Mouse (Mus musculus) midbrain, postnatal 0 days (tissue): ENCODE measurements at regions not wholly inside any gene's neighbourhood (a gene's known extent, or its start where the extent isn't known, plus 50 kb on each side); places are given as distances from the start of the nearest gene placed in this dataset.
A peak's percentile ranks its signal among the peaks of the same experiment; 100 is the strongest.

ENCODE experiments used
- ATAC-seq: fragments of 200-750 bp; cut with Nextera tagmentation; 2 replicates; pipeline ENCODE4 v1.8.0; 2017; ENCODE audit warnings: moderate number of reproducible peaks, mild to moderate bottlenecking, moderate TSS enrichment, moderate library complexity; ENCODE audit not compliant: low FRiP score
- DNase-seq: peaks from one replicate; pipeline ENCODE4 v3.0.0-alpha.2; 2015; ENCODE audit warnings: low spot score
- H3K27ac ChIP-seq: fragments of 300-500 bp; sonication (generic); 2 replicates; pipeline ENCODE4 v1.5.1; 2014; ENCODE audit warnings: low read depth, mild to moderate bottlenecking, low read length, mixed read lengths
- H3K27me3 ChIP-seq: fragments of 300-500 bp; sonication (generic); 2 replicates; pipeline ENCODE4 v1.6.1; 2014; ENCODE audit warnings: low read length, control low read depth, mixed read lengths; ENCODE audit not compliant: insufficient read depth
- H3K36me3 ChIP-seq: fragments of 300-500 bp; sonication (generic); 2 replicates; pipeline ENCODE4 v1.6.1; 2014; ENCODE audit warnings: low read length, control low read depth, mixed read lengths; ENCODE audit not compliant: insufficient read depth
- H3K4me1 ChIP-seq: fragments of 300-500 bp; sonication (generic); 2 replicates; pipeline ENCODE4 v1.6.1; 2014; ENCODE audit warnings: mild to moderate bottlenecking, control low read depth, antibody characterized with exemption, low read length, mixed read lengths; ENCODE audit not compliant: insufficient read depth
- H3K4me2 ChIP-seq: fragments of 300-500 bp; sonication (generic); 2 replicates; pipeline ENCODE4 v1.6.1; 2014; ENCODE audit warnings: low read depth, mild to moderate bottlenecking, low read length, mixed read lengths; ENCODE audit not compliant: poor library complexity, severe bottlenecking
- H3K4me3 ChIP-seq: fragments of 300-500 bp; sonication (generic); 2 replicates; pipeline ENCODE4 v1.5.1; 2014; ENCODE audit warnings: low read depth, mild to moderate bottlenecking, low read length, moderate library complexity
- H3K9ac ChIP-seq: fragments of 300-500 bp; sonication (generic); replicated peaks from 2 replicates; pipeline ENCODE4 v1.6.1; 2014; ENCODE audit warnings: mild to moderate bottlenecking, low read length, moderate library complexity, mixed read lengths; ENCODE audit not compliant: poor library complexity, severe bottlenecking
- H3K9me3 ChIP-seq: fragments of 300-500 bp; sonication (generic); 2 replicates; pipeline ENCODE4 v1.6.1; 2016; ENCODE audit warnings: low read length, control low read depth
- CTCF ChIP-seq: IDR thresholded peaks from 2 replicates; pipeline ENCODE4 v1.5.1; 2016; ENCODE audit warnings: antibody characterized with exemption, mild to moderate bottlenecking
- WGBS: fragments of 180-500 bp; shearing (Covaris S2); extraction: QIAGEN DNeasy Blood & Tissue Kit; methylation state at CpG from one replicate; pipeline ENCODE4 v1.1.7; 2014; 5-methylcytosine and 5-hydroxymethylcytosine counted together

GRCm38 (mm10) chr2:144185175-144185574 lies 85.3 kb upstream of the Mgme1 start:
- H3K27ac ChIP-seq = no peak overlapping the region
- H3K36me3 ChIP-seq = no peaks in the 10 kb centered on the region
- ATAC-seq (no peak), DNase-seq (no peak)
- no peak overlapping the region for H3K9ac ChIP-seq
- H3K9me3 ChIP-seq = no peaks in the 10 kb centered on the region
- H3K27me3 ChIP-seq = no peaks in the 10 kb centered on the region
- 93% methylated on average over 3 of the region's 3 CpGs for WGBS
- H3K4me3 ChIP-seq = no peak overlapping the region
- H3K4me2 ChIP-seq = no peak overlapping the region
- no peaks in the 10 kb centered on the region for H3K4me1 ChIP-seq
- TF ChIP-seq CTCF = no peak

- no peak overlapping the region for H3K4me3 ChIP-seq
- no peaks in the 10 kb centered on the region for H3K9me3 ChIP-seq
- no peaks in the 10 kb centered on the region for H3K4me1 ChIP-seq
- DNase-seq = no peak
- no peak overlapping the region for H3K9ac ChIP-seq
- no peaks in the 10 kb centered on the region for H3K36me3 ChIP-seq
- WGBS = 94% methylated on average over 3 of the region's 3 CpGs
- no peak for TF ChIP-seq CTCF
- ATAC-seq = no peak
- H3K4me2 ChIP-seq = no peak overlapping the region
- H3K27ac ChIP-seq = no peak overlapping the region
- H3K27me3 ChIP-seq = no peaks in the 10 kb centered on the region
Measured at GRCm38 (mm10) chr2:144186426-144186825, 84.0 kb upstream of the Mgme1 start.

GRCm38 (mm10) chr2:144188076-144188475 lies 82.4 kb upstream of the Mgme1 start:
- ATAC-seq (no peak), DNase-seq (no peak)
- WGBS = 70% methylated on average over 3 of the region's 3 CpGs
- Histone ChIP-seq H3K4me2 (no peak overlapping the region), H3K4me3 (no peak overlapping the region), H3K9me3 (no peaks in the 10 kb centered on the region), H3K27me3 (no peaks in the 10 kb centered on the region), H3K9ac (no peak overlapping the region), H3K4me1 (no peaks in the 10 kb centered on the region), H3K27ac (no peak overlapping the region), H3K36me3 (no peaks in the 10 kb centered on the region)
- TF ChIP-seq CTCF = no peak

- 17% methylated on average over 4 of the region's 4 CpGs for WGBS
- ATAC-seq = no peak
- no peaks in the 10 kb centered on the region for H3K4me1 ChIP-seq
Measured at GRCm38 (mm10) chr2:144188485-144188884, 82.0 kb upstream of the Mgme1 start.

GRCm38 (mm10) chr2:144189756-144190155 lies 80.7 kb upstream of the Mgme1 start:
- H3K27ac ChIP-seq = no peak overlapping the region
- no peaks in the 10 kb centered on the region for H3K9me3 ChIP-seq
- no peaks in the 10 kb centered on the region for H3K36me3 ChIP-seq
- ATAC-seq (no peak), DNase-seq (no peak)
- H3K4me3 ChIP-seq = no peak overlapping the region
- H3K27me3 ChIP-seq = no peaks in the 10 kb centered on the region
- H3K4me1 ChIP-seq = no peaks in the 10 kb centered on the region
- TF ChIP-seq CTCF = no peak
- H3K9ac ChIP-seq = no peak overlapping the region
- H3K4me2 ChIP-seq = no peak overlapping the region
- 62% methylated on average over 7 of the region's 7 CpGs for WGBS

More at GRCm38 (mm10) chr2:144188485-144188884, 82.0 kb upstream of the Mgme1 start:
- no peak overlapping the region for H3K27ac ChIP-seq
- TF ChIP-seq CTCF = no peak
- no peak overlapping the region for H3K4me3 ChIP-seq
- no peaks in the 10 kb centered on the region for H3K9me3 ChIP-seq
- no peak overlapping the region for H3K4me2 ChIP-seq
- no peaks in the 10 kb centered on the region for H3K36me3 ChIP-seq
- no peak overlapping the region for H3K9ac ChIP-seq
- peak; percentile 56 for DNase-seq
- no peaks in the 10 kb centered on the region for H3K27me3 ChIP-seq

GRCm38 (mm10) chr2:144191018-144191417 lies 79.4 kb upstream of the Mgme1 start:
- no peak overlapping the region for H3K4me2 ChIP-seq
- H3K4me1 ChIP-seq = no peaks in the 10 kb centered on the region
- H3K4me3 ChIP-seq = no peak overlapping the region
- no peak overlapping the region for H3K9ac ChIP-seq
- no peaks in the 10 kb centered on the region for H3K27me3 ChIP-seq
- no peak for DNase-seq
- ATAC-seq = no peak
- no peaks in the 10 kb centered on the region for H3K36me3 ChIP-seq
- WGBS = 85% methylated on average over 9 of the region's 9 CpGs
- H3K27ac ChIP-seq = no peak overlapping the region
- TF ChIP-seq CTCF = no peak
- no peaks in the 10 kb centered on the region for H3K9me3 ChIP-seq
